Mouse (Mus musculus) cerebellum, adult 2 months (tissue): Measurements from ENCODE around the gene Rorc. TPM values are rescaled to one million over a fixed set of nuclear protein-coding genes. Genes with fewer than 3 reads are reported as not detected.

Experiments
- DNase-seq, 2 experiments: peaks; one replicate each; pipeline ENCODE4 v3.0.0; 2021
- H3K27ac ChIP-seq: fragments of 200-500 bp; 2 replicates; pipeline ENCODE4 v1.5.1; 2012; ENCODE audit warnings: low read length, control low read depth, inconsistent platforms; ENCODE audit not compliant: insufficient read depth
- H3K27me3 ChIP-seq: fragments of 200-500 bp; 2 replicates; pipeline ENCODE4 v1.6.1; 2012; ENCODE audit warnings: inconsistent platforms, mild to moderate bottlenecking, low read length, moderate library complexity; ENCODE audit not compliant: control insufficient read depth, insufficient read depth
- H3K4me1 ChIP-seq: fragments of 200-500 bp; 2 replicates; pipeline ENCODE4 v1.6.1; 2011; ENCODE audit warnings: low read length; ENCODE audit not compliant: control insufficient read depth, insufficient read depth
- H3K4me3 ChIP-seq: fragments of 200-500 bp; replicated peaks from 2 replicates; pipeline ENCODE3; 2011; ENCODE audit warnings: mild to moderate bottlenecking, low read depth, low read length, control low read depth; ENCODE audit not compliant: insufficient read depth
- CTCF ChIP-seq: fragments of 200-500 bp; IDR thresholded peaks from 2 replicates; pipeline ENCODE4 v1.5.1; 2011; ENCODE audit warnings: low read depth, mild to moderate bottlenecking, control low read depth, low read length, moderate library complexity, borderline replicate concordance; ENCODE audit not compliant: insufficient read depth
- POLR2A ChIP-seq: fragments of 200-500 bp; IDR thresholded peaks from 2 replicates; pipeline ENCODE4 v1.6.1; 2011; ENCODE audit warnings: low read length, control low read depth, borderline replicate concordance; ENCODE audit not compliant: insufficient read depth
- WGBS: fragments of 180-500 bp; shearing (Covaris S2); methylation state at CpG from one replicate; pipeline ENCODE4 v1.1.7; 2018; 5-methylcytosine and 5-hydroxymethylcytosine counted together
- polyA plus RNA-seq: library from polyadenylated mRNA; depleted of rRNA; stranded (reverse); fragments of >200 nt; gene quantifications from 2 replicates; pipeline ENCODE4 v1.2.3, GENCODE M21; 2012

Rorc gene
- polyA plus RNA-seq, 1 experiment: 20.9 TPM

- H3K27ac ChIP-seq: no peak overlapping the region
- no peaks in the 10 kb centered on the region for H3K27me3 ChIP-seq
- peaks cover 16% of the 10 kb centered on the region for H3K4me1 ChIP-seq
- WGBS: 40% methylated on average over 13 of the region's 13 CpGs
- no peak overlapping the region for H3K4me3 ChIP-seq
- TF ChIP-seq CTCF (no peak), POLR2A (no peak)
- DNase-seq: no peak
These were observed 4.7 kb downstream of the Rorc start for GRCm38 (mm10) chr3:94377028-94377923.

- Histone ChIP-seq H3K4me3 (no peak overlapping the region), H3K4me1 (no peaks in the 10 kb centered on the region), H3K27me3 (no peaks in the 10 kb centered on the region), H3K27ac (no peak overlapping the region)
- 48% methylated on average over 9 of the region's 9 CpGs for WGBS
- DNase-seq: no peak
- TF ChIP-seq POLR2A: no peak
- no peak for TF ChIP-seq CTCF
These were observed 7.4 kb downstream of the Rorc start for GRCm38 (mm10) chr3:94379831-94380510.

GRCm38 (mm10) chr3:94382308-94382707, 9.7 kb downstream of the Rorc start:
- no peak overlapping the region for H3K4me3 ChIP-seq
- 77% methylated on average over 5 of the region's 5 CpGs for WGBS
- DNase-seq: no peak
- TF ChIP-seq POLR2A (no peak), CTCF (no peak)
- no peaks in the 10 kb centered on the region for H3K27me3 ChIP-seq
- no peak overlapping the region for H3K27ac ChIP-seq
- H3K4me1 ChIP-seq: no peaks in the 10 kb centered on the region

GRCm38 (mm10) chr3:94383476-94383875, 10.9 kb downstream of the Rorc start:
- Histone ChIP-seq H3K27me3 (no peaks in the 10 kb centered on the region), H3K27ac (no peak overlapping the region), H3K4me1 (no peaks in the 10 kb centered on the region), H3K4me3 (no peak overlapping the region)
- DNase-seq: no peak
- WGBS: 29% methylated on average over 3 of the region's 3 CpGs
- TF ChIP-seq CTCF (no peak), POLR2A (no peak)

GRCm38 (mm10) chr3:94386671-94387070, 14.1 kb downstream of the Rorc start:
- no peak for TF ChIP-seq CTCF
- TF ChIP-seq POLR2A: no peak
- H3K27ac ChIP-seq: no peak overlapping the region
- WGBS: 54% methylated on average over 4 of the region's 4 CpGs
- no peak for DNase-seq
- H3K4me1 ChIP-seq: no peaks in the 10 kb centered on the region
- H3K4me3 ChIP-seq: no peak overlapping the region
- H3K27me3 ChIP-seq: no peaks in the 10 kb centered on the region

- 85% methylated on average over 10 of the region's 10 CpGs for WGBS
- no peaks in the 10 kb centered on the region for H3K4me1 ChIP-seq
- no peak for DNase-seq
- no peaks in the 10 kb centered on the region for H3K27me3 ChIP-seq
- no peak for TF ChIP-seq POLR2A
- TF ChIP-seq CTCF: no peak
- H3K4me3 ChIP-seq: no peak overlapping the region
- no peak overlapping the region for H3K27ac ChIP-seq
These were observed 14.8 kb downstream of the Rorc start for GRCm38 (mm10) chr3:94387391-94387790.

- WGBS: 80% methylated on average over 5 of the region's 5 CpGs
- Histone ChIP-seq H3K4me3 (no peak overlapping the region), H3K4me1 (no peaks in the 10 kb centered on the region), H3K27me3 (no peaks in the 10 kb centered on the region), H3K27ac (no peak overlapping the region)
- no peak for DNase-seq
- no peak for TF ChIP-seq POLR2A
- TF ChIP-seq CTCF: no peak
These were observed 15.5 kb downstream of the Rorc start for GRCm38 (mm10) chr3:94388047-94388446.
